Mouse (Mus musculus) forebrain, embryonic 10.5 days (tissue): ENCODE results near the gene Tpcn1. TPM values are rescaled to one million over a fixed set of nuclear protein-coding genes. Genes with fewer than 3 reads are reported as not detected.
A peak's percentile ranks its signal among the peaks of the same experiment; 100 is the strongest.

Experiments
- DNase-seq: peaks from one replicate; pipeline ENCODE4 v3.0.0-alpha.2; 2017; ENCODE audit warnings: low spot score; ENCODE audit errors: extremely low spot score
- H3K27ac ChIP-seq: fragments of 300-500 bp; sonication (generic); 2 replicates; pipeline ENCODE4 v1.5.1; 2016; ENCODE audit warnings: mild to moderate bottlenecking
- H3K27me3 ChIP-seq: fragments of 300-500 bp; sonication (generic); 2 replicates; pipeline ENCODE4 v1.6.1; 2016; ENCODE audit warnings: mild to moderate bottlenecking; ENCODE audit not compliant: poor library complexity, severe bottlenecking
- H3K36me3 ChIP-seq: fragments of 300-500 bp; sonication (generic); replicated peaks from 2 replicates; pipeline ENCODE4 v1.6.1; 2016; ENCODE audit warnings: mild to moderate bottlenecking, moderate library complexity
- H3K4me1 ChIP-seq: fragments of 300-500 bp; sonication (generic); 2 replicates; pipeline ENCODE4 v1.6.1; 2016
- H3K4me3 ChIP-seq: fragments of 300-500 bp; sonication (generic); 2 replicates; pipeline ENCODE4 v1.5.1; 2016; ENCODE audit warnings: mild to moderate bottlenecking, moderate library complexity
- H3K9me3 ChIP-seq: fragments of 300-500 bp; sonication (generic); 2 replicates; pipeline ENCODE4 v1.6.1; 2016; ENCODE audit warnings: mild to moderate bottlenecking, moderate library complexity
- WGBS: fragments of 180-500 bp; shearing (Covaris S2); methylation state at CpG from one replicate; pipeline ENCODE4 v1.1.7; 2016; 5-methylcytosine and 5-hydroxymethylcytosine counted together
- polyA plus RNA-seq: library from polyadenylated mRNA; unstranded; fragments of >200 nt; fragmentation: Nextera tagmentation; extraction: Ambion mirVana; gene quantifications from 2 replicates; pipeline ENCODE4 v1.2.1, GENCODE M21; 2016

Tpcn1 gene
- polyA plus RNA-seq, 1 experiment from 2014 or later, result 11.7 TPM

GRCm38 (mm10) chr5:120571056-120571740, 17.3 kb downstream of the Tpcn1 start:
- DNase-seq, result no peak
- Histone ChIP-seq H3K4me3 (no peak overlapping the region), H3K27me3 (no peaks in the 10 kb centered on the region), H3K9me3 (no peaks in the 10 kb centered on the region), H3K4me1 (peaks cover 65% of the 10 kb centered on the region), H3K36me3 (no peaks in the 10 kb centered on the region), H3K27ac (peak overlapping the region; percentile 31)
- WGBS, result 72% methylated on average over 14 of the region's 14 CpGs

- WGBS, result 90% methylated on average over 11 of the region's 11 CpGs
- Histone ChIP-seq H3K4me1 (peaks cover 73% of the 10 kb centered on the region), H3K27me3 (no peaks in the 10 kb centered on the region), H3K36me3 (no peaks in the 10 kb centered on the region), H3K9me3 (no peaks in the 10 kb centered on the region), H3K27ac (peak overlapping the region; percentile 31; the same call in 1 of the 2 replicates), H3K4me3 (no peak overlapping the region)
- DNase-seq, result no peak
These were observed 18.1 kb downstream of the Tpcn1 start for GRCm38 (mm10) chr5:120570289-120570897.

DNA sequence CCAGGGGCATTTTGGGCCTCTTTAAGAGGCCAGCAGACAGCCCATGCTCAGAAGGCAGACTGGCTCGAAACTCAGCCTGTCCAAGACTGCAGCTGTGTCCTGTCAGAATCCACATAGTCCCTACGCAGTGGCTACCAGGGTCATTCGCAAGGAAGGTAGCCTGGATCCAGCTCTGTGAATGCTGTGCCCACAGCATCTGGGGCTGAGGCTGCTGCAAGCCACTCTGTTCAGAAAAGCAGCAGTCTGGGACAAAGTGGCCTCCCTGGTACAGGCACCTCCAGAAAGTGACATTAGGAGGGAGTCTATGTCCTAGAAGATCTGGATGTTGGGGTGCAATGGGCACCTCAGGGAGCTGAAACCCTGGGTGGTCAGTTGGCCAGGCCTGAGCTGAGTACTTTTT, 18.7 kb downstream of the Tpcn1 start:
- H3K4me1 ChIP-seq, result peaks cover 74% of the 10 kb centered on the region
- no peaks in the 10 kb centered on the region for H3K36me3 ChIP-seq
- no peak overlapping the region for H3K4me3 ChIP-seq
- no peaks in the 10 kb centered on the region for H3K9me3 ChIP-seq
- H3K27me3 ChIP-seq, result no peaks in the 10 kb centered on the region
- 98% methylated on average over 3 of the region's 3 CpGs for WGBS
- DNase-seq, result no peak
- H3K27ac ChIP-seq, result no peak overlapping the region

GRCm38 (mm10) chr5:120568964-120569363, 19.5 kb downstream of the Tpcn1 start:
- H3K36me3 ChIP-seq, result no peaks in the 10 kb centered on the region
- no peak for DNase-seq
- no peaks in the 10 kb centered on the region for H3K27me3 ChIP-seq
- 88% methylated on average over 4 of the region's 4 CpGs for WGBS
- no peak overlapping the region for H3K4me3 ChIP-seq
- no peaks in the 10 kb centered on the region for H3K9me3 ChIP-seq
- H3K4me1 ChIP-seq, result peaks cover 75% of the 10 kb centered on the region
- H3K27ac ChIP-seq, result peak overlapping the region; percentile 87

DNA sequence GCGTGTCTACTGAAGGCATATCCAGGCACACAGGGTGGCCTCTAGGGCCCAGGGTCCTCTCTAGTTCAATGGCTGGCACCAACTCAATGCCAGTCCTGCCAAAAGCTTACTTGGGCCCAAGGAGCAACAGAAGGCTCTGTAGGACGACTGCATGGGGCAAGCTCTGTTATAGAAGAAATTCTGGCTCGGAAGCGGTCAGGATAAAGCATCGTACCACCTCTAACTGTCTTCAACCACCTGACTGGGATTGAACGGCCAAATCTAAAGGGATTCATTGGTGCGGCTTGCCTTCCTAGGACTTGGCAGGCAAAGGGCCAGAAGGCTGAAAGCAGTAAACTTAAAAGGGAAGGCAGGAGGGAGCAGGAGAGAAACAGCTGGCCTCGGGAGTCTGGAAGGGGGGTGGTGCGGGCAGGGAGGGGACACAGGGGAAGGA, 20.1 kb downstream of the Tpcn1 start:
- Histone ChIP-seq H3K27ac (peak overlapping the region; percentile 87), H3K36me3 (no peaks in the 10 kb centered on the region), H3K9me3 (no peaks in the 10 kb centered on the region), H3K27me3 (no peaks in the 10 kb centered on the region), H3K4me3 (no peak overlapping the region), H3K4me1 (peaks cover 81% of the 10 kb centered on the region)
- WGBS, result 71% methylated on average over 9 of the region's 9 CpGs
- DNase-seq, result no peak

DNA sequence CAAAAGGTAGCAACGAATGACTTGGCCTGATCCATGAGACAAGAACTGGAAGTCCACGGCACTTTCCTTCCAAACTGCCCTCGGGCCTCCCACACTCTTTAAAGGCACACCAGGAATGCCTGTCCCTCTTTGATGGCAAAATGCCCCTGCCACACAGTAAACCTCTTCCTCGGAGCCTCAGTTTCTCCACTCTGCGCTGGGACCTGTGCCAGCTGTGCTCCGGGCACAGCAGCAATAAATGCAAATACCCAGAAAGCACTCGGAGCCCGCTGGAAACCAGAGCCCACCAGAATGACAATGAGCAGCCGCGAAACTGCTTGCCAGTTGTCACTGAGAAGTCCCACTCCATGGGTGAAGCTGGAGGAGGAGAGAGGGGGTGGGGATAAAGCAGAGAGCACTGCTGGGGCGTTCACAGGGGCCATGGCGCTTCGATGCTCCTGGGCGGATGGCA, 20.7 kb downstream of the Tpcn1 start:
- no peaks in the 10 kb centered on the region for H3K27me3 ChIP-seq
- no peaks in the 10 kb centered on the region for H3K36me3 ChIP-seq
- DNase-seq, result no peak
- no peaks in the 10 kb centered on the region for H3K9me3 ChIP-seq
- WGBS, result 65% methylated on average over 14 of the region's 14 CpGs
- no peak overlapping the region for H3K4me3 ChIP-seq
- peaks cover 87% of the 10 kb centered on the region for H3K4me1 ChIP-seq
- peak overlapping the region; percentile 87 for H3K27ac ChIP-seq

DNA sequence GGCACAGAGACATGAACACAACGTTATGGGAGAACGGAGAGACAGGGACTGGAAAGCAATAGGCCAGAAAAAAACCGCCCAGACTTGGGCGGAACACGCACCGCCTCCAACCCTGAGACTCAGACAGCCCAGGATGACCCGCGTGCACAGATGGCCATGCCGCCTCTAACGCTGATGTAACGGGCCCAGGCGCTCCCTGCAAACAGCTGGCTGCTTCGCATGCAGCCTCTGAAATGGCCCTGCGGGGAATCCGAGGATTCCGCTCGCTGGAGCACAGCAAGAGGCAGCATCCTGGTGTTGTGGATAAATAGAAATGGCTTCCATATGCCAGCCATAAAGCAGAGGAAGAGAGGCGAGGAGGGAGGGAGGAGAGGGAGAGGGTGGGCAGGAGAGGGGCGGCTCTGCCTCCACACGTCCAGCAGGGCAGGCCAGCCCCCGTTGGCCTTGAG, 21.2 kb downstream of the Tpcn1 start:
- no peak for DNase-seq

GRCm38 (mm10) chr5:120566681-120567252, 21.7 kb downstream of the Tpcn1 start:
- Histone ChIP-seq H3K4me3 (no peak overlapping the region), H3K27me3 (no peaks in the 10 kb centered on the region), H3K9me3 (no peaks in the 10 kb centered on the region), H3K27ac (peak overlapping the region; percentile 87), H3K4me1 (peaks cover 91% of the 10 kb centered on the region), H3K36me3 (no peaks in the 10 kb centered on the region)
- no peak for DNase-seq
- 63% methylated on average over 9 of the region's 9 CpGs for WGBS

More for the DNA sequence above, 21.2 kb downstream of the Tpcn1 start:
- peak overlapping the region; percentile 87 for H3K27ac ChIP-seq
- no peaks in the 10 kb centered on the region for H3K27me3 ChIP-seq
- peaks cover 89% of the 10 kb centered on the region for H3K4me1 ChIP-seq
- H3K4me3 ChIP-seq, result peak overlapping the region; percentile 23; the same call in 1 of the 2 replicates
- 17% methylated on average over 21 of the region's 21 CpGs for WGBS
- no peaks in the 10 kb centered on the region for H3K9me3 ChIP-seq
- no peaks in the 10 kb centered on the region for H3K36me3 ChIP-seq

GRCm38 (mm10) chr5:120566101-120566500, 22.4 kb downstream of the Tpcn1 start:
- Histone ChIP-seq H3K4me1 (peaks cover 88% of the 10 kb centered on the region), H3K27ac (peak overlapping the region; percentile 87)
- DNase-seq, result no peak

GRCm38 (mm10) chr5:120565171-120565905, 23.1 kb downstream of the Tpcn1 start:
- no peaks in the 10 kb centered on the region for H3K27me3 ChIP-seq
- peak overlapping the region; percentile 87 for H3K27ac ChIP-seq
- H3K4me3 ChIP-seq, result peak overlapping the region; percentile 16; the same call in 1 of the 2 replicates
- 44% methylated on average over 15 of the region's 15 CpGs for WGBS
- DNase-seq, result no peak
- no peaks in the 10 kb centered on the region for H3K36me3 ChIP-seq
- H3K9me3 ChIP-seq, result no peaks in the 10 kb centered on the region
- H3K4me1 ChIP-seq, result peaks cover 88% of the 10 kb centered on the region

More at GRCm38 (mm10) chr5:120566101-120566500, 22.4 kb downstream of the Tpcn1 start:
- Histone ChIP-seq H3K9me3 (no peaks in the 10 kb centered on the region), H3K4me3 (peak overlapping the region; percentile 16; the same call in 1 of the 2 replicates), H3K36me3 (no peaks in the 10 kb centered on the region), H3K27me3 (no peaks in the 10 kb centered on the region)
- WGBS, result 44% methylated on average over 5 of the region's 5 CpGs

GRCm38 (mm10) chr5:120563914-120564311, 24.6 kb downstream of the Tpcn1 start:
- no peaks in the 10 kb centered on the region for H3K9me3 ChIP-seq
- H3K4me1 ChIP-seq, result peaks cover 86% of the 10 kb centered on the region
- 78% methylated on average over 4 of the region's 4 CpGs for WGBS
- peak overlapping the region; percentile 62; the same call in 1 of the 2 replicates for H3K27ac ChIP-seq
- no peaks in the 10 kb centered on the region for H3K36me3 ChIP-seq
- H3K4me3 ChIP-seq, result no peak overlapping the region
- no peak for DNase-seq
- no peaks in the 10 kb centered on the region for H3K27me3 ChIP-seq
